Mouse (Mus musculus): ENCODE data around the gene Lcn5. TPM values are rescaled to one million over a fixed set of nuclear protein-coding genes. Genes with fewer than 3 reads are reported as not detected.

The Lcn5 gene
- polyA plus RNA-seq, 1 experiment = not detected

GRCm38 (mm10) chr2:25621229-25622200 is 36.2 kb upstream of the Lcn5 start, which contains the start of gene Tmem141:
Tmem141 (minus strand) TSS chr2:25622005.
- H3K79me3 ChIP-seq (ENCODE audit: low read depth) = no peaks in the 10 kb centered on the region
- H3K36me3 ChIP-seq (ENCODE audit: control insufficient read depth, insufficient read depth) = no peaks in the 10 kb centered on the region
- no peak within 1 kb of the TSS for H3K4me3 ChIP-seq (ENCODE audit: insufficient read depth, poor library complexity, severe bottlenecking)
- TF ChIP-seq CTCF (IDR thresholded peaks at IDR 0.05; ENCODE audit: control insufficient read depth, insufficient read depth, insufficient read length) (peak; percentile 42), MAX (IDR thresholded peaks at IDR 0.05) (no peak)
- H3ac ChIP-seq (ENCODE audit: control insufficient read depth, insufficient read length, low read depth) = peak within 1 kb of the TSS; percentile 31
- peaks cover 36% of the 10 kb centered on the region for H3K27me3 ChIP-seq (ENCODE audit: control insufficient read depth, insufficient read depth, insufficient read length)
- H3K79me2 ChIP-seq (ENCODE audit: control insufficient read depth, insufficient read depth) = no peaks in the 10 kb centered on the region

- no peak overlapping the region for H3K4me3 ChIP-seq (ENCODE audit: insufficient read depth, poor library complexity, severe bottlenecking)
- peaks cover 26% of the 10 kb centered on the region for H3K27me3 ChIP-seq (ENCODE audit: control insufficient read depth, insufficient read depth, insufficient read length)
- no peaks in the 10 kb centered on the region for H3K36me3 ChIP-seq (ENCODE audit: control insufficient read depth, insufficient read depth)
- no peaks in the 10 kb centered on the region for H3K79me2 ChIP-seq (ENCODE audit: control insufficient read depth, insufficient read depth)
- H3K79me3 ChIP-seq (ENCODE audit: low read depth) = no peaks in the 10 kb centered on the region
- no peak for TF ChIP-seq FOSL1 (IDR thresholded peaks at IDR 0.05; ENCODE audit: insufficient read depth, low read length, poor library complexity, severe bottlenecking)
- TF ChIP-seq MYOG (IDR thresholded peaks at IDR 0.05; ENCODE audit: control insufficient read depth, extremely low read depth, insufficient read length) = no peak
- no peak for TF ChIP-seq MYOD1 (IDR thresholded peaks at IDR 0.05; ENCODE audit: control insufficient read depth, insufficient read length, low read depth)
- TF ChIP-seq CEBPB (IDR thresholded peaks at IDR 0.05; ENCODE audit: low read depth) = no peak
- no peak for TF ChIP-seq USF1 (IDR thresholded peaks at IDR 0.05; ENCODE audit: low read depth)
- no peak for TF ChIP-seq CTCF (IDR thresholded peaks at IDR 0.05; ENCODE audit: control insufficient read depth, insufficient read depth, insufficient read length)
- no peak for TF ChIP-seq MAX (IDR thresholded peaks at IDR 0.05)
- H3ac ChIP-seq (ENCODE audit: control insufficient read depth, insufficient read length, low read depth) = no peak overlapping the region
Observed at GRCm38 (mm10) chr2:25625986-25626385, 31.8 kb upstream of the Lcn5 start.

- no peaks in the 10 kb centered on the region for H3K79me3 ChIP-seq (ENCODE audit: low read depth)
- TF ChIP-seq MAX (IDR thresholded peaks at IDR 0.05) (no peak), CTCF (IDR thresholded peaks at IDR 0.05; ENCODE audit: control insufficient read depth, insufficient read depth, insufficient read length) (no peak), MYOD1 (IDR thresholded peaks at IDR 0.05; ENCODE audit: control insufficient read depth, insufficient read length, low read depth) (no peak), CEBPB (IDR thresholded peaks at IDR 0.05; ENCODE audit: low read depth) (no peak), USF1 (IDR thresholded peaks at IDR 0.05; ENCODE audit: low read depth) (no peak), FOSL1 (IDR thresholded peaks at IDR 0.05; ENCODE audit: insufficient read depth, low read length, poor library complexity, severe bottlenecking) (no peak), MYOG (IDR thresholded peaks at IDR 0.05; ENCODE audit: control insufficient read depth, extremely low read depth, insufficient read length) (no peak)
- no peaks in the 10 kb centered on the region for H3K79me2 ChIP-seq (ENCODE audit: control insufficient read depth, insufficient read depth)
- peaks cover 26% of the 10 kb centered on the region for H3K27me3 ChIP-seq (ENCODE audit: control insufficient read depth, insufficient read depth, insufficient read length)
- no peak within 1 kb of the TSS for H3K4me3 ChIP-seq (ENCODE audit: insufficient read depth, poor library complexity, severe bottlenecking)
- no peaks in the 10 kb centered on the region for H3K36me3 ChIP-seq (ENCODE audit: control insufficient read depth, insufficient read depth)
- no peak within 1 kb of the TSS for H3ac ChIP-seq (ENCODE audit: control insufficient read depth, insufficient read length, low read depth)
Observed at GRCm38 (mm10) chr2:25627811-25628210, 29.9 kb upstream of the Lcn5 start, which contains the start of gene Fcna. Fcna (minus strand) TSS chr2:25628030.

- TF ChIP-seq MYOD1 (IDR thresholded peaks at IDR 0.05; ENCODE audit: control insufficient read depth, insufficient read length, low read depth) = no peak
- no peak for TF ChIP-seq MAX (IDR thresholded peaks at IDR 0.05)
- TF ChIP-seq CEBPB (IDR thresholded peaks at IDR 0.05; ENCODE audit: low read depth) = no peak
- TF ChIP-seq USF1 (IDR thresholded peaks at IDR 0.05; ENCODE audit: low read depth) = no peak
- TF ChIP-seq MYOG (IDR thresholded peaks at IDR 0.05; ENCODE audit: control insufficient read depth, extremely low read depth, insufficient read length) = no peak
- TF ChIP-seq CTCF (IDR thresholded peaks at IDR 0.05; ENCODE audit: control insufficient read depth, insufficient read depth, insufficient read length) = no peak
- TF ChIP-seq FOSL1 (IDR thresholded peaks at IDR 0.05; ENCODE audit: insufficient read depth, low read length, poor library complexity, severe bottlenecking) = no peak
- Histone ChIP-seq H3K27me3 (ENCODE audit: control insufficient read depth, insufficient read depth, insufficient read length) (peaks cover 22% of the 10 kb centered on the region), H3K4me3 (ENCODE audit: insufficient read depth, poor library complexity, severe bottlenecking) (no peak overlapping the region), H3K36me3 (ENCODE audit: control insufficient read depth, insufficient read depth) (no peaks in the 10 kb centered on the region), H3ac (ENCODE audit: control insufficient read depth, insufficient read length, low read depth) (no peak overlapping the region), H3K79me3 (ENCODE audit: low read depth) (no peaks in the 10 kb centered on the region), H3K79me2 (ENCODE audit: control insufficient read depth, insufficient read depth) (no peaks in the 10 kb centered on the region)
Observed at GRCm38 (mm10) chr2:25628738-25629137, 29.0 kb upstream of the Lcn5 start.

GRCm38 (mm10) chr2:25633616-25634015 is 24.1 kb upstream of the Lcn5 start:
- peaks cover 4% of the 10 kb centered on the region for H3K27me3 ChIP-seq (ENCODE audit: control insufficient read depth, insufficient read depth, insufficient read length)
- no peaks in the 10 kb centered on the region for H3K79me2 ChIP-seq (ENCODE audit: control insufficient read depth, insufficient read depth)
- no peaks in the 10 kb centered on the region for H3K36me3 ChIP-seq (ENCODE audit: control insufficient read depth, insufficient read depth)
- no peak overlapping the region for H3K4me3 ChIP-seq (ENCODE audit: insufficient read depth, poor library complexity, severe bottlenecking)
- H3ac ChIP-seq (ENCODE audit: control insufficient read depth, insufficient read length, low read depth) = no peak overlapping the region
- no peaks in the 10 kb centered on the region for H3K79me3 ChIP-seq (ENCODE audit: low read depth)
- no peak for TF ChIP-seq FOSL1 (IDR thresholded peaks at IDR 0.05; ENCODE audit: insufficient read depth, low read length, poor library complexity, severe bottlenecking)
- TF ChIP-seq CEBPB (IDR thresholded peaks at IDR 0.05; ENCODE audit: low read depth) = no peak
- TF ChIP-seq MYOG (IDR thresholded peaks at IDR 0.05; ENCODE audit: control insufficient read depth, extremely low read depth, insufficient read length) = no peak
- no peak for TF ChIP-seq MAX (IDR thresholded peaks at IDR 0.05)
- TF ChIP-seq MYOD1 (IDR thresholded peaks at IDR 0.05; ENCODE audit: control insufficient read depth, insufficient read length, low read depth) = no peak
- no peak for TF ChIP-seq USF1 (IDR thresholded peaks at IDR 0.05; ENCODE audit: low read depth)
- TF ChIP-seq CTCF (IDR thresholded peaks at IDR 0.05; ENCODE audit: control insufficient read depth, insufficient read depth, insufficient read length) = no peak
